Mouse (Mus musculus): ENCODE data around the gene Nnat. TPM values are rescaled to one million over a fixed set of nuclear protein-coding genes. Genes with fewer than 3 reads are reported as not detected.
A peak's percentile ranks its signal among the peaks of the same experiment; 100 is the strongest.

Nnat gene
- 2,080 and 2,294 TPM in 2 replicates for polyA plus RNA-seq (2016; fragmentation: Nextera tagmentation; extraction: Ambion mirVana)

DNA sequence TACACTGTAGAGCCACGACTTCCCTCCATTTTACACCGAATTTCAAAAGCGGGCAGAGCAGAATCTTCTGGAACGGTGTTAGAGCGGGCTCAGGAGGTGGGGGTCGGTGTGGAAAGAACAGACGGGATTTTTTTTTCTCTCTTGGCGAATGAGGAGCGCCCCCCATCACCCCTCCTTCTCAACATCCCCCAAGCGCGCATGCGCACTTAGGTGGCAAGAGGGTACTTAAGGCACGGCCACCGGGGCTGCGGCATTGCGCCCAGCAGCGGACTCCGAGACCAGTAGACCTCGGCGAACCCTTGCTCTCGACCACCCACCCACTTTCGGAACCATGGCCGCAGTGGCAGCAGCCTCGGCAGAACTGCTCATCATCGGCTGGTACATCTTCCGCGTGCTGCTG is at the start of gene Nnat:
Gene Nnat (plus strand): TSS at position 221 of the 400 bp plus-strand sequence.
- H3K4me1 ChIP-seq: peaks cover 82% of the 10 kb centered on the region
- peak; percentile 91 for DNase-seq (ENCODE audit: low spot score)
- WGBS: 51% methylated on average over 27 of the region's 27 CpGs
- H3K4me3 ChIP-seq: peak within 1 kb of the TSS; percentile 68
- H3K9me3 ChIP-seq: peaks cover 57% of the 10 kb centered on the region
- peak within 1 kb of the TSS; percentile 91 for H3K27ac ChIP-seq (replicated peaks)
- H3K27me3 ChIP-seq (replicated peaks; ENCODE audit: low read depth, poor library complexity, severe bottlenecking): no peaks in the 10 kb centered on the region
- H3K36me3 ChIP-seq (replicated peaks): peaks cover 89% of the 10 kb centered on the region

DNA sequence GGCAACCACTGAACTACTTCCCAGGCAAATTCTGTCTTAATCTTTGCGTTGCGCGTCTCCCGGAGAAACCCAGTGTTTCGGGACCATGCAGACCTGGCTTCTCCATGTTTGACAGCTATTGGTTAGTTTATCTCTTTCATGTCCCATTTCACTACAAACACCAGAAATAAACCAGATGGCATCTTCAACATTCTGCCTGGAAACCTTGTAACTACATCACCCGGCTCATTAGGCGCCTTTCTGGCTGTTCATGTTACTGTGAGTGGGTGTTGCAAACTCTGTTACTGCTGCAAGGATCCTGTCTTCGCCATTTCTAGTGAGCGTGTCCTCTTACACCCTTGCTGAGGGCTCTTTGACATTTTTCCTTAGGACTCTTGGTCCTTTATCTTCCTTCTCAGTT is 47.0 kb upstream of the Nnat start:
- peaks cover 15% of the 10 kb centered on the region for H3K27me3 ChIP-seq (replicated peaks; ENCODE audit: low read depth, poor library complexity, severe bottlenecking)
- 91% methylated on average over 9 of the region's 9 CpGs for WGBS

DNA sequence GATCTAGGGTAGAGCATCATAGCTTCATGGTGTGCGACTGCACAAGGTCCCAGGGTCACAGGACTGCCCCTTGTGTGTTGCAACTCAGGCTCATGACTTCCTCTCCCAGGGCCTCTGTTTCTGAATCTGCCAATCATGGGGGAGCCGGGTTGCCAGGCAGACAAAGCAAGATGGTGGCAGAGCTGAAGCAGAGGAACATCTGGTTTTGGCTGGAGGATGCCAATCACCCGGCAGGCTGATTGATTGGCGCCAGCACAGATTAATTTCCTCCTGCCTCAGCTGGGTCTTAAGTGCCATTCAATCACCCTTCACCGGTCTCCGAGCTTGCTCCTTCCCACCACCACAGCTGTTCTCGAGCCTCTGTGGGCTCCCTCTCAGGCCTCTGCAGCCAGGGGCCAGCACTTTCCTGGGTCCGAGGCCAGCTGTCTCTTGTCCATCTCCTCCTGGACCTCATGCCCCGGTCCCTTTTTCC is 46.1 kb upstream of the Nnat start:
- Histone ChIP-seq H3K36me3 (replicated peaks) (no peaks in the 10 kb centered on the region), H3K27ac (replicated peaks) (peak overlapping the region; percentile 89), H3K9me3 (no peaks in the 10 kb centered on the region), H3K4me3 (peak overlapping the region; percentile 29; the same call in 1 of the 2 replicates), H3K4me1 (peaks cover 83% of the 10 kb centered on the region), H3K27me3 (replicated peaks; ENCODE audit: low read depth, poor library complexity, severe bottlenecking) (peaks cover 6% of the 10 kb centered on the region; the same call in 1 of the 2 replicates)
- 9% methylated on average over 9 of the region's 9 CpGs for WGBS
- peak; percentile 80 for DNase-seq (ENCODE audit: low spot score)

More for the DNA sequence above, 47.0 kb upstream of the Nnat start:
- Histone ChIP-seq H3K27ac (replicated peaks) (peak overlapping the region; percentile 89), H3K9me3 (no peaks in the 10 kb centered on the region), H3K36me3 (replicated peaks) (no peaks in the 10 kb centered on the region), H3K4me3 (no peak overlapping the region), H3K4me1 (peaks cover 83% of the 10 kb centered on the region)
- DNase-seq (ENCODE audit: low spot score): no peak

DNA sequence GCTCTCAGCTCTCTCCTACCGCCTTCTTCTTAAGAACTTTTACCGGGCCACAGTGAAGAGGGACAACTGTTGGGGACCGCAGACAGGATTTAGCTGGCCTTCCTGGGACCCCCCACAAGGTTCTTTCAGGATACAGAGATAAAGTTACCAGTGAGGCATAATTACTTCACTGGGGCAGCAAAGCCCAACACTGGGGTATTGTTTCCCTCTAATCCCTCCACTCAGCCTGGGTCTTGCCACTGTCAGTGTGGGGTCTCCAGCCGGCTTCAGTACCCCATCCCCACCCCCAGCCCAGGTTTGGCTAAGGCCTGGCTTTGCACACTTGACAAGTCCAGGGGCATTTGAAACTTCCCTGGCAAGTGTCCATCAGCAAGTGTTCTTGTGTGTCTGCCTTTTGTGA is 45.5 kb upstream of the Nnat start:
- Histone ChIP-seq H3K4me3 (peak overlapping the region; percentile 29; the same call in 1 of the 2 replicates), H3K27me3 (replicated peaks; ENCODE audit: low read depth, poor library complexity, severe bottlenecking) (peaks cover under 1% of the 10 kb centered on the region; the same call in 1 of the 2 replicates), H3K4me1 (peaks cover 83% of the 10 kb centered on the region), H3K27ac (replicated peaks) (peak overlapping the region; percentile 89), H3K9me3 (no peaks in the 10 kb centered on the region), H3K36me3 (replicated peaks) (no peaks in the 10 kb centered on the region)
- 1% methylated on average over 4 of the region's 4 CpGs for WGBS
- peak; percentile 68 for DNase-seq (ENCODE audit: low spot score)

DNA sequence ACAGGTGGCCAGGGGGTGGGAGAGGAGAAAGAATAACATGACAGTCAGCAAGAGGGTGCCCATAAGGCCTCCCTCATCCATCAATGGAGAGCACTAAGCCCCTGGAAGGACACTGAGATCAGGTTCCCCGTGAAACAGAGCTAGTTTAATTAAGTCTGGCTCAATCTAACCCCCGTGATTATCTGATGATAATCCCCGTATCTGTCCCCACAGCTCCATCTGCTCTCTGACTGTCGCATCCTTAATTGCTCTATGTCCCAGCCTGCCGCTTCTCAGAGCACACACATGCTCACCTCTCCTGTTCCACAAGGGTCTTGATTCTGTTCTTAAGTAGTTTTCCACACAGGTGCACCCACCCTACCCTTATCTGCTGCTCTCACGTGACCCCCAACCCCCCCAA is 42.4 kb upstream of the Nnat start:
- Histone ChIP-seq H3K9me3 (no peaks in the 10 kb centered on the region), H3K4me3 (no peak overlapping the region), H3K36me3 (replicated peaks) (no peaks in the 10 kb centered on the region), H3K27me3 (replicated peaks; ENCODE audit: low read depth, poor library complexity, severe bottlenecking) (no peaks in the 10 kb centered on the region), H3K4me1 (peaks cover 69% of the 10 kb centered on the region), H3K27ac (replicated peaks) (peak overlapping the region; percentile 73)
- DNase-seq (ENCODE audit: low spot score): no peak
- 53% methylated on average over 6 of the region's 6 CpGs for WGBS

DNA sequence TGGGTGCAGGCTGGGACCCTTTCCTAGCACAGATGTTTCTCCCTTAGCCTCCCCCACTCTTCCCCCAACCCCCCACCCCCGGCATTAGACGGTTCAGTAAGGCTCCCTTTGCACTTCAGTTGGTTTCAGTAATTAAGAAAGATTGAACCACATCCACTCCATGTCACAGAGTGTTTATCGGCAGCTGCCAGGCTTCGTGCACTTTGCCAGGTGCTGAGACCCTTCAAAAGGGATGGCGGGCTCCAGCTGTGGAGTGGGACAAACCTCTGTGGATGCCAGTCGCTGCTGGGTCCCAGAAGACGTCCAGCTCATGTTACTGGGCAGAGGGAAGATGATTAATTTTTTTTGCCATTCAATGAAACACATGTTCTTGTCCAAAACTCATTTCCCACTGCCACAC is 41.4 kb upstream of the Nnat start:
- no peak overlapping the region for H3K4me3 ChIP-seq
- H3K4me1 ChIP-seq: peaks cover 63% of the 10 kb centered on the region
- WGBS: 58% methylated on average over 7 of the region's 7 CpGs
- no peaks in the 10 kb centered on the region for H3K27me3 ChIP-seq (replicated peaks; ENCODE audit: low read depth, poor library complexity, severe bottlenecking)
- no peak for DNase-seq (ENCODE audit: low spot score)
- H3K9me3 ChIP-seq: no peaks in the 10 kb centered on the region
- H3K36me3 ChIP-seq (replicated peaks): no peaks in the 10 kb centered on the region
- H3K27ac ChIP-seq (replicated peaks): peak overlapping the region; percentile 73

DNA sequence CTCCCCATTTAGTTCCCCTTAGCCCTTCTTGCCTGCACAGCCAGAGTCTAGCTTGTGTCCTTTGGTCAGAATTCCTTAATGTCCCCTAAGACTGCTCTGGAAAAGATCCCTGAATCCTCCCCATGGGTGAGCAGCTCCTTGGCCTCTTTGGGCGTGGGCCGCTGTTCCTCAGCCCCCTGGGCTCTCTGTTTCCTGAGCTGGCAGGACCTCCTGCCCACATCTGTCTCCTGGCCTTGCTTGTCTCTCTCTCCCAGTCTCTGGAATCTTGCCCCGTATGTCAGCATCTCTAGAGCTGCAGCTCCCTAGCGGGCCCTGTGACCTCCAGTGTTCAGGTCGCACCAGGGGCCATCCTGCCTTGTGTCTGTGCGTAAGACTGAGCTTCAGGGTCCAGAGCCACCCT is 40.4 kb upstream of the Nnat start:
- H3K4me1 ChIP-seq: peaks cover 56% of the 10 kb centered on the region
- no peak for DNase-seq (ENCODE audit: low spot score)
- WGBS: 42% methylated on average over 6 of the region's 6 CpGs
- no peaks in the 10 kb centered on the region for H3K9me3 ChIP-seq
- H3K4me3 ChIP-seq: no peak overlapping the region
- H3K27me3 ChIP-seq (replicated peaks; ENCODE audit: low read depth, poor library complexity, severe bottlenecking): no peaks in the 10 kb centered on the region
- no peaks in the 10 kb centered on the region for H3K36me3 ChIP-seq (replicated peaks)
- peak overlapping the region; percentile 73 for H3K27ac ChIP-seq (replicated peaks)

DNA sequence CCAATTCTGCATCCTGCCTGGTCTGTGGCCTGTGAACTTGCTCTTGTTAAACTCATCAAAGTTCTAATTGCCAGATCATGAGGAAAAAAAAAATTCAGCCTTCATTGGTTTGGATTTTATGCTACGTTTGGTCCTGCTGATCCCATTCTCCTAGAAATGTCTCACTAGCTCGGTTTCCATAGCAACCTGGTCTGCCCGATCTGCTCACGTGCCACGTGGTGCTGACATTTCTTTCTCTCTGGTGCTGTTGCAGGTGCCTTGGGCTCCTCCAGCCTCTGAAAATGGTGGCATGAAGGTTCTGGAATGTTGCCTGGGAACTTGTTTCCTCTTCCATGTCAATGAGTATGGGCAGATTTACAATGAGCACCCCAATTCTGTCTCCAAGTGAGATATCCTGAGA is 39.4 kb upstream of the Nnat start:
- Histone ChIP-seq H3K27ac (replicated peaks) (0 out of 2 replicates have a peak overlapping the region, but pooled peaks have one; percentile 1), H3K36me3 (replicated peaks) (no peaks in the 10 kb centered on the region), H3K9me3 (no peaks in the 10 kb centered on the region), H3K4me1 (peaks cover 49% of the 10 kb centered on the region), H3K4me3 (no peak overlapping the region), H3K27me3 (replicated peaks; ENCODE audit: low read depth, poor library complexity, severe bottlenecking) (no peaks in the 10 kb centered on the region)
- 44% methylated on average over 5 of the region's 5 CpGs for WGBS
- no peak for DNase-seq (ENCODE audit: low spot score)

DNA sequence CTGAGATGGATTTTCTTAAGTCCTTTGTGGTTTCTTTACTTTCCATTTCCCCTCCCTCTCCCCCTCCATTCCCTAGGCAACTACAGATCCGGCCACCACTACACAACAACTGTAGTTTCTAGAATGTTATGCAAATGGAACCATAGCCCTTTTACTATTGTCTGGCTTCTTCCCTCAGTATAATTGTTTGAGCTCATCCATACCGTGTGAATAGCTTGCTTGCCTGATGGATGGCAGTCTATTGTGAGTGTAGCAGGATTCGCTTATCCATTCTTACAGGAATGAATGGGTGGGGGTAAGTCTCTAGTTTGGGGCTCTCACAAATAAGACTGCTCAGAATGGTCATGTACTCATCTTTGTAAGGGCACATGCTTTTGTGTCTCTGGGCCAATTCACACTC is 37.3 kb upstream of the Nnat start:
- no peaks in the 10 kb centered on the region for H3K9me3 ChIP-seq
- no peaks in the 10 kb centered on the region for H3K36me3 ChIP-seq (replicated peaks)
- peaks cover 55% of the 10 kb centered on the region for H3K4me1 ChIP-seq
- no peak for DNase-seq (ENCODE audit: low spot score)
- 71% methylated on average over 3 of the region's 3 CpGs for WGBS
- no peak overlapping the region for H3K27ac ChIP-seq (replicated peaks)
- H3K4me3 ChIP-seq: no peak overlapping the region
- H3K27me3 ChIP-seq (replicated peaks; ENCODE audit: low read depth, poor library complexity, severe bottlenecking): no peaks in the 10 kb centered on the region

DNA sequence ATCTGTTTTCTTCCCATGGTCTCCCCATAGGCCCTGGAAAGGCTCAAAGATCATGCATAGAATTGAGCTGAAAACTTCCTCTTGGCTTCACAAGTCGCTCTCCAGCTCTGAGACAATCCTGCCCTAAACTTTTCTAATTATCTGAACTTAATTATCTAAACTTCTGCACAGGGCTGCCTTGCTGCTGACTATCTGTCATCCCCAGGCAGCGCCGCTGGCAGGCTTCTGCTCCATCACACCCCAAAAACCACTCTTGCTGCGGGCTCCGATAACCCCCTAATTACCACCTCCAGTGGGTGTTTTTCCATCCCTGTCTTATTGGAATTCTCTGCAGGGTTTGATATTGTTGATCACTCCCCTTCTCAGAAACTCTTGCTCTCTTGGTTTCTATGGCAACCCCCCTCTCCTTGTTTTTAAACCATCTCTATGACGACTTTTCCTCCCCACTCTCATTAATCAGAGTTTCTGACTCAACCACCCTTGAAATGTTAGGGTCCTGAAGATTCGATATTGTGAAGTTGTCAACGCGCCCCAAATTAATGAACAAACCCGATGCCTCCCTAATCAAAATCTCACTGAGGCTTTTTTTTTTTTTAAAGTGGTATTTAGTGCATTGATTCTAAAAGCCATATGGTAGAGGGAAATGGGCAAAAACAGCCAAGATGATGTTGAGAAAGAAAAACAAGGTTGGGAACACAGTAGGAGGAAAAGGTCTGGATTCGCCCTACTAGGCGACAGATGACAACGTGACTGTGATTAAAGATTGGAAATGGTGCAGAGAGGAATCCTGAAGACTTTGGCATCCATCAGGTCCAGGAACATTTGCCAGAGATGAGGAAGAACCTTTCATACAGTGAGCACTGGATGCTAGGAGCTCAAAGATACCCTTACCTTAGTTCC is 29.6 kb upstream of the Nnat start:
- Histone ChIP-seq H3K36me3 (replicated peaks) (no peaks in the 10 kb centered on the region), H3K27ac (replicated peaks) (peak overlapping the region; percentile 78), H3K9me3 (no peaks in the 10 kb centered on the region), H3K4me1 (peaks cover 69% of the 10 kb centered on the region), H3K27me3 (replicated peaks; ENCODE audit: low read depth, poor library complexity, severe bottlenecking) (no peaks in the 10 kb centered on the region; the same call in 1 of the 2 replicates), H3K4me3 (no peak overlapping the region)
- 75% methylated on average over 13 of the region's 13 CpGs for WGBS
- DNase-seq (ENCODE audit: low spot score): no peak

DNA sequence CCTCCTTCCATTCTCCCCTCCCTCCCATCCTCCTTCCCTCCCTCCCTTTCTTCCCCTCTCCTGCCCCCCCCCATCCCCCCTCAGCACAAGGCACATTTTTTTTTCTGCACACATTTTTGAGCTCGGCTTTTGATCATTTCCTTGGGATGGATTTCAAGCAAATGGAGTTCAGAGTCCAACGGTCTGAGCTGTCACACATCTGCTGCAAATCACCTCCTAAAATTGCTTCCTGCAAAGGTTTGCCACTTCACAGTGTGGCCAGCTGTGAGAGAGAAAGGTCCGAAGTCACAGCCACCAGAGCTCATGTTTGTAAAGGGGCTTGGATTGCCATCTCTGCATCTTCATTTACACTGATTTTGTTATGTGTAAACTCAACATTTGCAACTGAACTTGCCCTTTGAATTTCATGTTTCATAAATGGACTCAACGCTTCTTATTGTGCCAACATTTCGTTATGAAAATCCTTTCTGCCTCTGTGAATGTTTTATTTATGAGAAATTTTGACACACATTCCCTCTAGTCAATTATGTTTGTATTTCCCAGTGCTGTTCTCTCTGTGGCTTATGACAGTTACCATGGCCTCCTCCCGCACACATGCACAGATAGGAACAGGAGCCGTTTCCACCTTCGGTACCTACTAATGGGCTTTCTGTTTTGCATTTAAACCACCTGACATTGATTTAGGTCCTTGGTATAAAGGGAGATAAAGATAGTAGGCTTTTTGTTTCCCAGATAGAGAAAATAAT is 28.0 kb upstream of the Nnat start:
- Histone ChIP-seq H3K27me3 (replicated peaks; ENCODE audit: low read depth, poor library complexity, severe bottlenecking) (no peaks in the 10 kb centered on the region; the same call in 1 of the 2 replicates), H3K27ac (replicated peaks) (peak overlapping the region; percentile 78), H3K4me1 (peaks cover 71% of the 10 kb centered on the region), H3K36me3 (replicated peaks) (no peaks in the 10 kb centered on the region), H3K9me3 (no peaks in the 10 kb centered on the region), H3K4me3 (no peak overlapping the region)
- 44% methylated on average over 8 of the region's 8 CpGs for WGBS
- peak; percentile 70 for DNase-seq (ENCODE audit: low spot score)

DNA sequence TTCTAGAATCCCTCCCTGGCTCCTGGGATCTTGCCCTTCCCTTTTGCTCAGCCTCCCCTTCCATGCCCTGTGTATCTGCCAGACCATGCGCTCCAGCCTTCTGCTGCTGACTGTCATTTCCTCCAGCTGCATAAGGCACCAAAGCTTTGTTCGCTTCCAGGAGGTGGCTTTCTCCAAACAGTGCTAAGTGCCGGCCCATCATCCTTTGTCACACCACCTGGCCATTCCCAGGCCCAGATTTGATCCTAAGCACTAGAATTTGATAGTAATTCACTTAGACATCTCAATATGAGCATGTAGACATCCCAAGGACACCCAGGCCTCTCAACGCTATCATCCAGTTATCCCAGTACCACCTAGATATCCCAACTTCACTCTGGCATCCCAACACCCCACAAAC is 25.7 kb upstream of the Nnat start:
- Histone ChIP-seq H3K27me3 (replicated peaks; ENCODE audit: low read depth, poor library complexity, severe bottlenecking) (peaks cover 12% of the 10 kb centered on the region), H3K27ac (replicated peaks) (peak overlapping the region; percentile 86), H3K4me3 (no peak overlapping the region), H3K36me3 (replicated peaks) (peaks cover 4% of the 10 kb centered on the region; the same call in 1 of the 2 replicates), H3K4me1 (peaks cover 93% of the 10 kb centered on the region), H3K9me3 (no peaks in the 10 kb centered on the region)
- DNase-seq (ENCODE audit: low spot score): no peak
- 69% methylated on average over 4 of the region's 4 CpGs for WGBS

All from embryonic facial prominence, embryonic 10.5 days (tissue).